Mouse (Mus musculus) liver, embryonic 14.5 days (tissue): Measurements from ENCODE around the gene Rsph10b.
A peak's percentile ranks its signal among the peaks of the same experiment; 100 is the strongest.

Experiments used
- CTCF ChIP-seq: IDR thresholded peaks from 2 replicates; pipeline ENCODE4 v1.5.1; 2016; ENCODE audit warnings: antibody characterized with exemption, low read depth, control low read depth
- EP300 ChIP-seq: IDR thresholded peaks from 2 replicates; pipeline ENCODE4 v1.6.1; 2016; ENCODE audit warnings: antibody characterized with exemption, low read depth

DNA sequence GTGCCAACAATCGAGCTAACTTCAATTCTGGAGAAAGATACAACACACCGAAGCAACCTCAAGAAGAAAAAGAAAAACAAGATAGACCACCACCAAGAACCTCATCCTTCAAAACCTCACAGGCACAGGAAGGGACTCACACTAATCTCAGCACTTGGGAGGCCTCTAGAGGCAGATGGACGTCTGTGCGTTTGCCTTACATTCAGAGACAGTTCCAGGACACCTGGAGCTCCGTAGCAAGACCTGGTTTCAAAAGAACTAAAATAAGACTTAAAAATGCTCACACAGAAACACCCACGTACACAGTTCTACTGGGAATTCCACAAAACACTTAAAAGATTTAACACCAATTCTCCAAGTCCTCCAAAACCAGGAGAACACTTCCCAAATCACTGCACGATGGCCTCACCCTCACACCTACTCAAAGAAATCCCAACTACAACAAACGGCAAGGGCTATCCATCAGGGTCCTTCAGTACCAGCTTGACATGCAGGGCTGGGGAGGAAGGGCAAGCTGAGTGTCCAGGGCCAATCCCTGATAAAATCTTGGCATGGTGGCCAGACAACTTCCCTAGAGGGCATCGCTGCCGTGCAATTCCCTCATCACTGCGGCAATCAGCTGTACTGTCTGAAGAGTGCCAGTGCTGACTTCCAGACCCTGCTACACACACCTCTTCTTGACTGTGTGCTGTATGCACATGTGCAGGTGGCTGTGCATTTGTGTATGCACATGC, 62.0 kb downstream of the Rsph10b start:
- no peak for TF ChIP-seq EP300
- peak; percentile 28 for TF ChIP-seq CTCF
